Mouse (Mus musculus) R1 (cell line): Measurements from ENCODE around the gene Socs2.
"Not testable (repeated sequence)": the region's sequence is repeated elsewhere in the genome, so short reads cannot be mapped to it uniquely, and the experiment has no call there.

Source experiments
- DNase-seq: peaks from one replicate; pipeline ENCODE4 v3.0.0-alpha.2; 2018; ENCODE audit warnings: low read depth, low spot score

Socs2 gene

GRCm38 (mm10) chr10:95394819-95395812, 21.9 kb downstream of the Socs2 start:
- DNase-seq: no peak

GRCm38 (mm10) chr10:95392073-95392472, 24.9 kb downstream of the Socs2 start:
- DNase-seq: no peak

DNA sequence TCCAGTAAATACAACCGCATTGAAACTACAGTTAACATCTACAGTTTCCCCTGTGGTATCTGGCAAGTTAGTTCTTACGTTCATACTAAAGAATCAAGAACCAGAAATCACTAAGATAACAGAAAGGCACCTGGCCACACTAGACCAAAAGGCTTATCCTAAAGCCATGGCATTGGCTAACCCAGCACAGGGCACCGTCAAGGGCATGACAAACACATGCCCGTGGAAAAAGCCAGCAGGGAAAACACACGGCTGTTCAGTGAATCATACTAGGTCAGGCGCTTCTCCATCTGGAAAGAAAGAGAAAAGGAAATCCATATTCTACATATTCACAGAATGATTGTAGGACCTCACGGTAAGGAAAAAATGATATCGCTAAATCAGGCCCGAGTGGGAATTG, 26.1 kb downstream of the Socs2 start:
- no peak for DNase-seq

DNA sequence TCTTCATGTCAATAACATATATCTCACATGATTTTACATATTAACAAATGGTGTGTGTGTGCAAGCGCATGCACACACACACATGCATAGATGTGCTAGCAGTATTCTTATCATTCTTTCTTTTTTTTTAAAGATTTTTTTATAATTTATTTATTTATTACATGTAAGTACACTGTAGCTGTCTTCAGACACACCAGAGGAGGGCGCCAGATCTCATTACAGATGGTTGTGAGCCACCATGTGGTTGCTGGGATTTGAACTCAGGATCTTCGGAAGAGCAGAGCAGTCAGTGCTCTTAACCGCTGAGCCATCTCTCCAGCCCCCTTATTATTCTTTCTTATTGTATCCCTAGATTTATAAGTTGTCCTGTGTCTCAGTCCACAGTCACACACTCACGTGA, 27.2 kb downstream of the Socs2 start:
- not testable (repeated sequence) for DNase-seq

- no peak for DNase-seq
Measured at GRCm38 (mm10) chr10:95388821-95389477, 28.0 kb downstream of the Socs2 start.

DNA sequence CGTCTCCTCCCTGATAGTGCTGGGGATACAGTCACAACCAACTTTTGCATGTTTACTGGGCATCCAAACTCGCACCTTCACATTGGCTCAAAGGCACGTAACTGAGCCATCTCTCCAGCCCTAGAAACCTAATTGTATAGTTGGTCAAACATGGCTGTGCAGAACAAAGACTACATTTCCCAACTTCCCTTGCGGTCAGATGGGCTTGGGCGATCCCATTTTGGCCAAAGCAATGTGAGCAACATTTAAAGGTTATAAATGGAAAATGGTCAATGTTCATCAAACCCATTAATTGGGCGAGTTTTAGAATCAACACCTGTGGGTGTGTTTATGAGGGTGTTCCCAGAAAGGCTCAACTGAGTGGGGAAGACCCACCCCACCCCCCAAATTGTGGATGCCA, 30.5 kb downstream of the Socs2 start:
- DNase-seq: peak; percentile 52

GRCm38 (mm10) chr10:95385801-95386203, 31.2 kb downstream of the Socs2 start:
- DNase-seq: no peak

- DNase-seq: no peak
Measured at GRCm38 (mm10) chr10:95385081-95385480, 31.9 kb downstream of the Socs2 start.

GRCm38 (mm10) chr10:95384446-95384845, 32.5 kb downstream of the Socs2 start:
- peak; percentile 64 for DNase-seq

DNA sequence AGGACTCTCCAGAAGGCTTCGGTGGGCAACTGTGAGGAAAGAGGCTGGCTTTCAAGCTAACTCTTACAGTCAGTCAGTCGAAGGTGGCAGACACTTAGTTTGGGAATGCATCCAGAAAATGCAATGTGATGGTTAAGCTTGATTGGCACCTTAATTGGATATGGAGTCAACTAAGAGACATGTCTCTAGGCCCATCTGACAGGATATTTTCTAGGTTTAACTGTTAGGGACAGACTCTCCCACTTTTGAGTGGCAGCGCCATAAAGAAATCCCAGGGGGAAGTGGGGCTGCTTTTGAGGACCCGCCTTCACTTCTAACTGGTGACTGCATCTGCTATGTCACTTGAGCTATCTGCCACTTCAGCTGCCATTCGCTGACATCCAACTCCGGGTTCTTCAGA, 43.6 kb downstream of the Socs2 start:
- no peak for DNase-seq

DNA sequence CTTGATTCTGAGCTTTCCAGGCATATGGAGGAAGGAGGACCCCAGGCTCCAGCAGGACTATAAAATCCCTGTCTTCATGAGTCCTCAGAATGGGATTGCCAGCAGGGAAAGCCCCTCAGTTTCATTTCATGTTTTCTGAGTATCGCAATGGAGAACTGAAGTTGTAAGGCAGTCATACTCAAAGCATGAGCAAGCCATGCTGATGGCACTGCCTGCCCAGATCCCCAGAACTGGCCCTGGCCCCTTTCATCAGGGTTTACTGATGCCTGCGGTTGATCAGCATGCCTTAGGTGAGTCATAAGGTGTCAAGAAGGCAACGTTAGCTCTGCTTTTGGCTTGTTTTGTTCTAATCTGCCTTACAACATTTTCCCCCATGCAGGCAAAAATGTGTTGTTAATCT, 45.0 kb downstream of the Socs2 start:
- no peak for DNase-seq

DNA sequence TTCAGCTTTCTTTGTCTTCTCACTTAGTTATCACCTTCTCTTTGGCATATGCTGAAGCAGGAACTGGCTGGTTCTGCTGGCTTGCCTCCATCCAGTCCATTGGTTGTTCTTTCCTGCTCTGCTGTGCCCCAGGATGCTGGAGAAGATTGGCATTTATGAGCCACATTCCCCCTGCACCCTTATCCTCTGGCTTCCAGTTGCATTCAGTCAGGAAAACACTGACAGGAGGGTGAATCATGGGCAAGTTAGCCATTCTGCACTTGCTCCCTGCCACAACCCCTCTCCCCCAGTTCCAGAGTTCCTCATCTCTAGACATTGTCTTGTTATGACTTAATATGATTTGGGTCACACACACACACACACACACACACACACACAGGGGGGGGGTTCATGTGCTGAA, 47.8 kb downstream of the Socs2 start:
- no peak for DNase-seq

DNA sequence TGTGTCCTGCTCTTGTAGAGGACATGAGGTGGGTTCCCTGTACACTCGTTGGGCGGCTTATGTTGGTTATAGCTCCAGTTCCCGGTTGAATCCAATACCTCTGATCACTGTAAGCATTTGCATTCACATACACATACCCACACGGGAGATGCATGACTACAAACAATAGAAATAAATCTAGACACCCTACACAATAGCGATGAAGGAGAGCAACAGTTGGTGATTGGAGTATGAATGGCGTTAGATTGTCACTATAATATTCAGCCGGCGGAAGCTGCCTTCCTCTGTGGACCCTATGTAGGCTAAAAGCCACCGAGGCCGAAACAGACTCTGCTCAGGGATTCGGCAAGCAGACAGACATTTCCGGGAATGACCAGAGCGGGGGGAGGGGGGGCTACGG, 48.8 kb downstream of the Socs2 start:
- no peak for DNase-seq

DNA sequence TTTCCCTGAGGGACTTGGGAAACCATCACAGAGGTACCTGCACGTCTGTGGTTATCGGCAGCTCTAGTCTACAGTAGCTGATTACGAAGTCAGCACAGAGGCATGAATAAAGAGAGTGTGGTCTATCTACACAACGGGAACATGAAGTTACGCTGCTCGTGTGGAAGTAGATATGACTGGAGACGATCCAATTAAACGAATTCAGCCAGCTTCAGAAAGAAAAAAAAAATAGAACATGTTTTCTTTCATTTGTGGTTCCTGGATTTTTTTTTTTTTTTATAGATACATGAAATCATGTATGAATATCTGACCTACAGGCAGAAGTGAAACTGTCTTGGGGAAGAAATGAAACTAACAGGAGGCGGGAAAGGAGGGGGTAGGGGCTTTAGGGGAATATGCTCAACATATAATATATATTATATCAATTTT, 49.3 kb downstream of the Socs2 start:
- no peak for DNase-seq

DNA sequence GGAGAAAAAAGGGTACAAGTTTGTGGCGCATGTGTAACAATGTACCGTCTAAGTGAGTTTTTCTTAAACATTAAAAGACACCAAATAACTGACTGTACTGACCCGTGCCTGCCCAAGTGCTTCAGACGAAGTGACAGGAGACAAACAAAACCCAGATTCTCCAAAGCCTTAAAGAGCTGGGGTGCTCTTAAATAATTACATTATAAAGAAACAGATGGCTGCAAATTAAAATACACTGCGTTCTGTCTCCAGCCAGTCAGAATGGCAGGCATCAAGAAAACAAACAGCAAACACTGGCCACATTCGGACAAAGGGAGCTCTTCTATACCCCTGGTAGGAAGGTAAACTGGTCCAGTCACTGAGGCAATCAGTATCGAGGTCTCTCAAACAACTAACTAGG, 49.7 kb downstream of the Socs2 start:
- DNase-seq: no peak

DNA sequence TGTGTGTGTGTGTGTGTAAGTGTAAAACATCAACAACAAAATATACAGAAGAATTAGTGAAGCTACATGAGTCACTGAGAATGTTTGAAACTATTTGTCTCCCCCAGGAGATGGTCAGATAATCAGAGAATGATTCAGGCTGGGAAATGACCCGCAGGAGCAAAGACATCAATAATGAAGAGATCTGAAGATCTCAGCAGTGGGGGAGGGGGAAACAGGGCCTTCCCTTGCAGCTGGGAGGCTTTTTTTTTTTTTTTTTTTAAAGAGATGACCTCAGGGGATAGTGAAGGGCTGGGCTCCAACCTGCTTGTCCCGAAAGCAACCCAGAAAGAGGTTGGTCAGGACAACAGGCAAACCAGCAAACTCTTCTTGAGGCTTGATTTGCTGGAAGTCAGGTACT, 54.7 kb downstream of the Socs2 start:
- DNase-seq: no peak

DNA sequence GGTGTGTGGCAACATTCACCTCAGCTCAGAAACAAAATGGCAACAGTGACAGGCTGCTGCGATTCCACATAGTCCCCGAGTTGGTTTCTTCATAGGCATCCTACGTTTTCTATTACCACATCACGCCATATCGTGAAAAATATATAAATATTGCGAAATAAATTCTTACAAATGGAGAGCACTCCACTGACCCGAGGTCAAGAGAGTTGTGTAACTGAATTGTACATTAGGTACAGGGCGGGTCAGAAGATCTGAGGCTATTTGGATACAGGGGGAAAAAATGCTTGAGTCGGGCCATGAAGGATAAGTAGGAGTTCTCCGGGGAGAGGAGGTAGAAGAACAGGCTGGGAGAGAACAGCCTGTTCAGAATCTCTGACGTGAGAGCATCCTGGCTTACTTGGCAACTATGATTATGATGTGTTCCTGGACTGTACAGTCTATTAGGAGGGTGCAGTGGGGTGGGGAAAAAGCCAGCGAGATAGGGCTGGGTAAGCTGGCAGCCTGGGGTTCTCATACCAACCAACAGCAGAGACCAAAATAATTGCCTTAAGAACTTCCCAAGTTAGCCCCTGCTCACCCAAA, 55.6 kb downstream of the Socs2 start:
- no peak for DNase-seq

DNA sequence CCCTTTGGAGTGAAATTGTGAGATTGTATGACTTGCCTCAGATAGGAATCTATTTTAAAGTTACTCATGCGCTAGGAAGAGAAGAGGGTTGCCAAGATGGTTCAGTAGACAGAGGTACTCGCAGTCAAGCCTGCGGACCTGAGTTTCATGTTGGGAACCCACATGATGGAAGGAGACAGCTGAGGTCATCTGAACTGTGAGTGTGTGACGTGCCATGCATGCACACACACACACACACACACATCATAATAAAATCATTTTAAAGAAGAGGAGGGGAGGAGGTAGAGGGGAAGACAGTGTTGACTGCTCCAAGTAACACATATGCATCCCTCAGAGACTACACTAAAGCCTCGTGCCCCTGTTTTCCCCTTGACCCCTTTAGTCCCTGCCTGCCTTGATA, 56.9 kb downstream of the Socs2 start:
- no peak for DNase-seq

DNA sequence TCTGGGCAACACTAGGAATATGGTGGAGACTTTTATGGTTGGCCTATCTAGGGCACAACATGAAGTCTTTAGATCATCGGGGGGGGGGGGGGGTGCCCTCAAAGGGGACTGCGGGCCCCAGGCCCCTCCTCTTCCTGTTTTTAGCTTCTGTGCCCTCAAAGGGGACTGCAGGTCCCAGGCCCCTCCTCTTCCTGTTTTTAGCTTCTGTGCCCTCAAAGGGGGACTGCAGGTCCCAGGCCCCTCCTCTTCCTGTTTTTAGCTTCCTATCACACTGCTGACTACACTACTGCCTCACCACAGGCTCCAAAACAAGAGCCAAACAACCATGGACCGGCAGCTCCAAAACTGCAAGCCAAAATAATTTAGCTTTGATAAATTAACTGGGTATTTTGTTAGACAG, 59.3 kb downstream of the Socs2 start:
- peak; percentile 90 for DNase-seq

- DNase-seq: no peak
Measured at GRCm38 (mm10) chr10:95356711-95357110, 60.3 kb downstream of the Socs2 start.

GRCm38 (mm10) chr10:95355678-95356268, 61.2 kb downstream of the Socs2 start:
- DNase-seq: no peak

DNA sequence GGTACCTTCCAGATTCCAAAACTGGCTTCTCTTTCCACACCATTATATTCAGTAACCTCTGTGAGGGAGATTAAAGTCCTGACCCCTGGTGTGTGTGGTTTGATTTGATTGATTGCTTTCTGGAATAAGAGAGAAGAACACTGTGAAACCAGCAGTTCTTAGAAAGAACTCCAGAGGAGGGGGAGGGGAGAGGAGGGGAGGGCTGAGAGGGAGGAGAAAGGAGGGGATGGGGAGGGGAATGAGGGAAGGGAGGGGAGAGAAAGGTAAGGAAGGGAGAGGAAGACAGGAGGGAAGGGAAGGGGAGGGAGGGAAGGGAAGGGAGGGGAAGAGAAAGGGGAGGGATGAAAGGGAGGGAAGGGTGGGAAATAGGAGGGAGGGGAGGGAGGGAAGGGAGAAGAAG, 62.3 kb downstream of the Socs2 start:
- DNase-seq: peak; percentile 91
